Mouse (Mus musculus): Measurements from ENCODE around the gene Ncam1.

The Ncam1 gene

DNA sequence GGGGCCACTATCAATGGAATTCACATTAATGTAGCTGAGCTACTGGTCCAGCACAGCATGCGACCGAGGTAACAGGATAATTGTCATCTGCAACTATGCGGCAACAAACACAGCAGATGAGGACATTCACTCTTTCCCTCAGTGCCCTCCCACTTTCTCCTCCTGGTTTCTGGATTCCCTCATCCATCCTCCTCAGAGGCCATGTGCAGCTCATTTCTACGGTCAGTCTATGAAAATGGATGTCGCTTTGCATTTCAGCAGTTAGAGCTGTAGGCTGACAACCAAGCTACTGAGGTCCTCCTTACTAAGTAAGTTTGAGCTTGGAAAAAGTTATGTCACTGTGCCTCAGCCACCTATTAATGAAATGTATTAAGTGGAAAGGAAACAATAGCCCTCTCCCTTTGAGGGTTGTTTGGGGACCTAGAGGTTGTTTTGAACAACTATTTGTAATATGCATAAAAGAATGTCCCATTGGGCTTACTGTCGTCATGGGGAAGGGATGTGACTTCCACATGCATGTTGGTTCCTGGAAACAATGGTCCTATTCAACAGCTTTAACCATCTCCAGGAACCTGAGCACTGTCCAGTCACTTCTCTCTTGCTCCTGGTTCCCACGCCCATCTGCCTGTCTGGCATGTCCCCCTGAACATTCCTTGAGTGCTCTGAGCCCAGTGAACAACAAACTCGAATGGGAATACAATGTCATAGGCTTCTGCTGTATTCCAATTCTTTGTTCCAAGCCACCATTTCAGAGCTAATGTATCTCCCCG, 122.8 kb downstream of the Ncam1 start:
- DNase-seq (ENCODE audit: extremely low spot score) = no peak

- DNase-seq (ENCODE audit: extremely low spot score) = no peak
Observed at GRCm38 (mm10) chr9:49672646-49673199, 126.0 kb downstream of the Ncam1 start.

DNA sequence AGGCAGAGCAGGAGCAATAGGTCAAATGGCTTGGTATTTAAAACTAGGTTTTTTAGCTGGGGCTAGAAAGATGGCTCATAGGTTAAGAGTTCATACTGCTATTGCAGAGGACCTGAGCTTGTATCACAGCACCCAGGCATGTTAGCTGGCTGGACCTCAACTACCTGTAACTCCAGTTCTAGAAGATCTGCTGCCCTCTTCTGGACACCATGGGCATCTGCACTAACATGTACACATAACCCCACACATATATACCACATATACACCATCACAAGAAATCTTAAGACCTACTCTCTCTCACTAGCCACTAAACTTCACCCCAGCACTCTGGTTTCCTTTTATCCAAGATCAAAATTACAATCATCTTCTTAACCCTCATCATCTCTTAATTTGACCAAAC, 131.7 kb downstream of the Ncam1 start:
- DNase-seq (ENCODE audit: extremely low spot score) = no peak

DNA sequence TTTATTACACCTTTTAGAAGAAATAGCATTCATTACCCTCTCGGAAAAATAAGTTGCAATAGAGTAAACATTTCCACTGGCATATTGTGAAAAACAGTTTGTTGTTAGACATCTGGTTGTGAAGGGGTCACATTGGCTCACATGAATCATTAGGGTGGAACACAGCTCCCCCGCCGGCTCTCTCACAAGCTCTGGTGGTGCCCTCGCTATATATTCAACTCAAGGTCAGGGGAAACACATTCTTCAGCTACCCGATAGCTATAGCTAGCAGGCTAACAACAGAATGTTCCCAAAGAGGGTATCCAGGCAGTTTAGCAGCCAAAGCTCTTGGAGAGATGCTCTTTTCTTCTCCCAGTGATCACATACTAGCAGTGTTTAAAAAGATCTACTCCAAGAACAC, 133.4 kb downstream of the Ncam1 start:
- no peak for DNase-seq (ENCODE audit: extremely low spot score)

DNA sequence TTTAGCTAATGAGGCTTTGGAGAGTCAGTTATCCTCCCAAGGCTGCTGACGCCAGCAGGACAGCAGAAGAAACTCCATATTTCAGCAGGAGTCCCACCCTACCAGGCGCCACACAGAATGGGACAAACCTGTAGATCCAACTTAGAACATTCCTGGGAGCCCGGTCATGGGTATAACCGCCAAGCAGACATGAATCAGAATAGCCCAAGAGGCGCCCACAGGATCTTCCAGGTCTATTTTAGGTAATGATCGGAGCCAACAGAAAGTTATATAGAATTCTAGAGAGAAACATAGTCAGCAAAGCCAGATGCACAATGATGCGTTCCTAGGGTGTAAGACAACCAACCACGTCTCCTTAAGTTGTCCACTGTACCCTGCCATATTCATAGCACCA, 134.8 kb downstream of the Ncam1 start:
- no peak for DNase-seq (ENCODE audit: extremely low spot score)

GRCm38 (mm10) chr9:49662958-49663926, 135.5 kb downstream of the Ncam1 start:
- no peak for DNase-seq (ENCODE audit: extremely low spot score)

DNA sequence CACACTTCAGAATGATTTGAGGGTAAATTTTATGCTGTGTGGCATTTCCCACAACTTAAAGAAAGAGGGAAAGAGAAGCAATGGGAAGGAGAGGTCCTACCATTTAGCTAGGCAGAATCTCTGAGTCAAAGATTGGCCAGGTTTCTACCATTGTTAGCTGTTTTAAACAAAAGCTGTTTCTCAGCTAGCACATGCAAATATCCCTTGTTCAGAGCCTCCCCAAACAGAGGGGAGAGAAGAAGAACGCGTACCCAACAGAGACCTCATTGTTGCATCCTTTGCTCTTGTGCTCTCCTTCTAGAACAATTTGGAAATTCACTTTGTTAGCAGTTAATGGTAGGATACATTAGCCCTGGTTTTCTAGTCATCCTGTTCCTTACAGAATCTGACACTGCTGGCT, 137.2 kb downstream of the Ncam1 start:
- no peak for DNase-seq (ENCODE audit: extremely low spot score)

DNA sequence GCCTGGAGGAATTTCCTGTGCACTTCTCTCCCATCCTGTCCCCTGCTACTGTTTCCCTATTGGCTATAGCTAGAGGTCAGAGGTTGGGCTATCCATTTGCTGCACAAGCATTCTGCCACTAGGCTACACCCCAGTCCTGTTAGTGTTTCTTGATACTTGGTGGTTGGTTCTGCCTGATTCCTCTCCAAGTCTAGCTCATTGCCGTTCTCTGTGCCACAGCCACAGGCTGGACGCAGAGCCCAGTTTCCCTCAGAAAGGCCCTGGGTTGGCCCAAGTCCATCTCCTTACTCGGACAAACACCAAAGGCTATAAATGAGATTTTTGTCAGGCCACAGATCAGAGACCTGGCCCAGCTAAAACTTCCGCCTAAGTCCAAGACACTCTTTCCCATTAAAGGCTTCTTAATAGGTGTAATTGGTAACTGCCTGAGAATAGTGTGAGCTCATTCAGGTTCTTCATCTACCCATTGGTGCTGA, 140.3 kb downstream of the Ncam1 start:
- DNase-seq (ENCODE audit: extremely low spot score) = no peak

DNA sequence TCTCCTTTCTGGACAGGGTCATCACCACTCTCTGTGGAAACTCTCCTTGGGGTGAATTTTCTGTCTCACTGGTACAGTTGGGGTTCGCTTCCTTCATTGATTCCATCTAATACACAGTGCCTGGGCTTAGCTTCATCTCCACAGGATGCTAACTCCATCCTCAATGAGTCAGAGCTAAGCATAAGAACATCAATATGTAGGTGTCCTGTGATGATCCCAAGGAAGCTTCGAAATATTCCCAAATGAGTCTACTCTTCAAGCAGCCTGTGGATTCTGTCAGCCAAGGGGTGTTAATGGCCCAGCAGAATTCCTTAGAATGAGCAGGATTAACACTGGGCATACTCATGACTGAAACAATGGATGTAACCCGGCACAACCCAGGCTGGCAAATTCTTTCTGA, 144.3 kb downstream of the Ncam1 start:
- DNase-seq (ENCODE audit: extremely low spot score) = no peak

DNA sequence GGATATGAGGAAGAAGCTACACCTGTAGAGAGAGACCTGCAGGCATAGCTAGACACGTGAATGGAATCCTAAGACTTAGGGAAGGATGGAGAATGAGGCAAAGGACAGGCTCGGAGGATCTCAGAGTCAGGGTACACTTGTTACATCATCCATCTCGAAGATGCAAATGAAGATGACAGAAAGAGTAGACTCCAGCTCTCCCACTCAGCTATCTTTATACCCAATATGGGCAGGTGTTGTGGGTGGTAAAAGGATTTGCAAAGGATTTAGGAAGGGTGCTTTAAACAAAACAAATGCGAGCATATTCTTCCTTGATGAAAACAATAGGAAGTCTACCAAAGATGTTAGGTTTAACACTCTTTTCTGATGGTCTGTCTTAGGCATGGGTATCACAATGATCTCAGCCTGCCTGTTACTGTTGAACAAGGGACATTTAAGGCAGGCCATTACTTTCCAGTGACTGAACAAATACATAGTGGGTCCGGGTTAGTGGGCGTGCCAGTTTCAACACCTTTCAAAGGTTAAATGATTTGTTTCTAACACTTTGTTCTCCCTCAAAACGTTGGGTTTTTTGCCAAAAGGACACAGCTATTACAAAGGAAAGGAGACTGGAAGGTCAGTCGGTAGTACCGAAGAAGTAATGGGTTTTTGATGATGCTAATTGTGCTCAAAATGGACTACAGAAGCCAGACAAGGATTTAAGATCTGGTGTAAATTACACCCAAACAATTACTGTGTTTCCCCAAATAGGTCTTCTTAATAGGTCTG, 145.1 kb downstream of the Ncam1 start:
- DNase-seq (ENCODE audit: extremely low spot score) = no peak

- no peak for DNase-seq (ENCODE audit: extremely low spot score)
Observed at GRCm38 (mm10) chr9:49644296-49644695, 154.4 kb downstream of the Ncam1 start.

- no peak for DNase-seq (ENCODE audit: extremely low spot score)
Observed at GRCm38 (mm10) chr9:49640764-49641163, 158.0 kb downstream of the Ncam1 start.

DNA sequence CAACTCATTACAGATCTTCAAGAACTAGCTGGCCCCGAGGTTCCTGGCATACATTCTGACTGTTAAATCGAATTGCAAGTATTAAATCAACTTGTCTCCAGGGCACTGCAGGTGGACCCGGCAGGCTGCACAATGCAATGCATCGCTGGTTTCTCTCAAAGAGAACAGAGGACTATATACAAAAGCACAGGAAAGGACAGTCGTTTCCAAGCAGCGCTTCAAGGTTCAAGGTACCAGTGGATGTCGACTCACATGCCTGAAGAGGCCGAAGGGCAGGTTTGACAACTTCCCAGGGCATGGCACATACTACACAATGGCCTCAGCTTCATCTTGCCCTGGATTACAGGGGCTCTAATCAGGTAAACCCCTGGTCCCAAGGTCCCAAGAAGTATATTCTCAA, 158.6 kb downstream of the Ncam1 start:
- no peak for DNase-seq (ENCODE audit: extremely low spot score)

- no peak for DNase-seq (ENCODE audit: extremely low spot score)
Observed at GRCm38 (mm10) chr9:49637955-49638354, 160.8 kb downstream of the Ncam1 start.

- DNase-seq (ENCODE audit: extremely low spot score) = no peak
Observed at GRCm38 (mm10) chr9:49635668-49636326, 162.9 kb downstream of the Ncam1 start.

DNA sequence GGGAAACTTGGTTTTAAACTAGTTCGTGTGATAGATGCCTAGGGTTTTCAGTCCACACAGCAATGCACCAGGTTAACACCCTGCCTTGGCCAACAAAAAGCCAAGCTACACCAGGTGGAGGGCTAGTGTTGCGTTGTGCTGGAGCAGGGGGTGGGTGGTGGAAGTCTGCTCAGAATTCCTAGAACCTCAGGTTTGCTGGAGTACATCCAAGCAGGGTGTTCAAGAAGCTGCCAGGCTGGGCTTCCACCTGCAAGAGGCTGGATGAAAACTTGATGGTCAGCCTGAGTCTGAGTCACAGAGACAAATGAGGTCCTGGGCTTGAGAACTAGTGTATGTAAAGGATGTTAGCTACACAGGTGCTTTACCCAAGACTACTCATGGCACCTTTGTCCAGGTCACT, 166.1 kb downstream of the Ncam1 start:
- DNase-seq (ENCODE audit: extremely low spot score) = no peak

DNA sequence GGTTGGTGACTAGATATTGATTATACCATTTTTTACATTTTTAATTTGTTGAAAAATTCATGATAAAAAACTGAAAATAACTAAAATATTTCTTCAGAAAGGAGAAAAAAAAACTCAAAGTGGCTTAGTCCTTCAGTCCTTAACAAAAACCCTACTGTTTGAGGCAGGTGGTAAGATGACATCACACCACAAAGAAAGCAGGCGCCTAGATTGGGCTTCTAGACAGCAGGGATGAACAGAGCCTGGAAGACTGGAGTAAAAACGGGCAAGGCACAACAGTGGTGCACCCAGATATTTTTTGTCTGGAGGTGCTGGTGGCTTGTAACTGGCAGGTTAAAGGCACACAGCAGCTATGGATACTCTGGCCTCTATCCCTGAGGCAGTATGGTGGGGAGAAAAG, 168.4 kb downstream of the Ncam1 start:
- no peak for DNase-seq (ENCODE audit: extremely low spot score)

- no peak for DNase-seq (ENCODE audit: extremely low spot score)
Observed at GRCm38 (mm10) chr9:49624910-49625309, 173.8 kb downstream of the Ncam1 start.

DNA sequence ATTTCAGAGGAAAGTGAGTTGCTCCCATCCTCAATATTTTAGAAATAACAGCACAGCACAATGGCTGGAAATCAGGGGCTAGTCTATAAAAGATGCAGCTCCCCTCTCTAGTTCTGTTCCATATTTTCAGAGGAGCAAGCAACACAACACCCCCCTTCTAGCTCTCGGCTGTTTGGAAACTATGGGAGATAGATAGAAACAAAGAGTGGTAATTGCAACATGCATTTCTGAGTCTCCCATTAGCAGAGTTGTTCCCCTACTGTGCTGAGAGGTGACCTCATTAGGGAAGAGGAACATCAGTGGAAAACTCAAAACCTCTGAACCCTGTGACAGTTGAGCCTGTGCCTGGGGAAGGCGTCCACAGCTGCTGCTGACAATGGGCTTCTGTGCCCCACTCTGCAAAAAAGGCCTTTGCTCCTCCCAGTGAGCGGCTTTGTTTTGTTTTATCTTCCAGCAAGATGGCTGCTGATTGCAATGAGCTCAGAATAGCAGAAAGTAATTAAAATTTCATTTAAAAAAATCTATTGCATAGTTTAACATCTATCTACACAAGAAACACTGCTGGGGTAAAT, 174.7 kb downstream of the Ncam1 start:
- DNase-seq (ENCODE audit: extremely low spot score) = no peak

GRCm38 (mm10) chr9:49622928-49623676, 175.6 kb downstream of the Ncam1 start:
- DNase-seq (ENCODE audit: extremely low spot score) = no peak

Data from embryo, embryonic 9.5 days (tissue).